Mouse (Mus musculus): ENCODE measurements around the gene Zfp324.

Gene Zfp324

DNA sequence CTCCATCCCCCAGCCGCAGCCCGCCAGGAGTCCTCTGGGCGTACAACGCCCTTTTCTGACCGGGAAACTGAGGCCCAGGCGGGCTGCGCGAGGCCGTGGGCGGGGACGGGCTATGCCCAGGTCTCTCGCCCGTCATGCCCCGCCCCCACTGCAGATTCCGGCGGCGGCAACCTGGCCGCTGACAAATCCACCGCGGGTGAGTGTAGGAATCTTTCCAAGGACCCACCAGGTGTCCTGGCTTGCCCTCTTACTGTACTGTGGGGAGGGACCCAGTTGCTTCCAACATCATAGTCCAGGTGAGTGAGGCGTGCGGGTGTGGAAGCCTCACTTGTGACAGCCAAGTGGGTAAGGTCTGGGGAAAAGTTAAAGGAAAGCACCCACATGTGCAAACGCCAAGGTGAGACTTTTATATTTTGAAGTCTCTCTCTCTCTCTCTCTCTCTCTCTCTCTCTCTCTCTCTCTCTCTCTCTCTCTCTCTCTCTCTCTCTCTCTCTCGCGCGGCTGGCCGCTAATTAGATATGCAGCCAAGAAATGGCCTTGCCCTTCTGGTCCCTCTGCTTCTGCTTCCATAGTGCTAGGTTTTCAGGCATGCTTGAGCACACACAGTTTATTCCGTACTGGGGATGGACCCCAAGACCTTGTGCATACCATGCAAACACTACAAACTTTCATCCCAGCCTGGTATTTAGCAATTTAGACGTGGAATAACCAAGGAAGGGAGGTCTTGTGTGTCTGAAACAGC is 637 bp downstream of the Zfp324 start:
- peak; percentile 50 to 57 for DNase-seq (ENCODE audit: low spot score in 2 of 2)

DNA sequence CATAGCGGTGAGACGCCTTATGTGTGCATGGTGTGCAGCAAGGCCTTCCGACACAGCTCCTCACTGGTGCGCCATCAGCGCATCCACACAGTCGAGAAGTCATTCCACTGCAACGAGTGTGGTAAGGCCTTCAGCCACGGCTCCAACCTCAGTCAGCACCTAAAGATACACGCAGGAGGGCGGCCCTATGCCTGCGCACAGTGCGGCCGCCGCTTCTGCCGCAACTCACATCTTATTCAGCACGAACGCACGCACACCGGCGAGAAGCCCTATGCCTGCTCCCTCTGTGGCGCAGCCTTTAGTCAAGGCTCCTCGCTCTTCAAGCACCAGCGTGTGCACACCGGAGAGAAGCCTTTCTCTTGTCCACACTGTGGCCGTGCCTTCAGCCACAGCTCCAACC is 5.3 kb downstream of the Zfp324 start:
- DNase-seq (ENCODE audit: low spot score in 2 of 2) = no peak

GRCm38 (mm10) chr7:12977682-12978389 is 12.2 kb downstream of the Zfp324 start, which contains the start of gene Zfp446:
Gene Zfp446 (plus strand): TSS chr7:12977848.
- peak; percentile 95 to 99 for DNase-seq (ENCODE audit: low spot score in 2 of 2)

GRCm38 (mm10) chr7:12978931-12979722 is 13.5 kb downstream of the Zfp324 start:
- DNase-seq (ENCODE audit: low spot score in 2 of 2) = no peak

DNA sequence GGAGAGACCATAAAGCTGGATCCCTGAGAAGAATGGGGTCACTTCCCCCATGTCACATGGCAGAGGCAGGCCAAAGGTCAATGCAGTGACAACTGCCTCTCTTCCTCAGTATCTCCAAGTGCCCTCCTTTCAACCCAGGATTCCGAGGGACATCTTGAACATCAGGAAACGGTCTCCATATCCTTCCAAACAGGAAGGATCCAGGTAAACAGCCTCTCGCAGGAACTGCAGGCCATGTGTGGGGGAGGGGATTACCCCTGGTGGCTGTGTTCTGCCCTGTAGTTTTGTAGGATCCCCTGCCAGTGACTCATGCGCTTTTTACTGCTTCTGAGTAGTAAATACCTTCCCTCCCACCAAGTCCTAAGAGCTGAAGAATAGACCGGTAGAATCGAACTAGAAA is 14.1 kb downstream of the Zfp324 start:
- no peak for DNase-seq (ENCODE audit: low spot score in 2 of 2)

DNA sequence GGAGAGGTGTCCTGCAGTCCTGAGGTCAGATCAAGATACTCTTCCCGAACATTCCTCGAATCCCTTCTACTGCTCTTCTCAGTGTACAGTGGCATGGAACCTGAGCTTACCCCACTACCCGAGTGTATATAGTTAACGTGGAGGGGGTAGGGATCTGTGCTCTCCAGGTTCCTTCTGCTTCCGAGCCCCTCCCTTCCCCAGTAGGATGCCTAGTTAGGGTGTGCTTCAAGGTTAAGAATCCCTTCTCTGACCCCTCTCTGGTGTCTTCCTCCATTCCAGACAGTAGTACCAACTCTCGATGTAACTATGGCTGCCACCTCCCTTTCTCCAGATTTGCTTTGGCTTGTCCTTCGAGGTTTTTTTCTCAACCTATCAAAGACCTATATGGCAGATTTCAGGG is 14.7 kb downstream of the Zfp324 start:
- DNase-seq (ENCODE audit: low spot score in 2 of 2) = no peak

DNA sequence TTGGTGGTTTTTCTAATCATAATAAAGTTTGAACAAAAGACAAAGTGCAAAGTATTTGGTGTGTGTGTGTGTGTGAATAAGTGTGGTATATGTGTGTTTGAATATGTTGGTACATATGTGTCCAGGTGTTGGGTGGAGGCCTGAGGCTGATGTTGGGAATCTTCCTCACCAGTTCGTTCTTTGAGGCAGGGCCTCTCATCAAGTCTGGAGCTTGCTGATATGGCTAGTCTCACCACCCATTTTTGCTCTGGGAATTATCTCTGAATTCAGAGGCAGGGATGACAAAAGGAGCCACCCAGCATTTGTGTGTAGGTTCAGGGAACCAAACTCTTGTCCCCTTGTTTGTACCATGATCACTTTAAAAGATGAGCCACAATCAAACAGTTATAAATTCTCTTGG is 20.1 kb downstream of the Zfp324 start:
- DNase-seq (ENCODE audit: low spot score in 2 of 2) = no peak

DNA sequence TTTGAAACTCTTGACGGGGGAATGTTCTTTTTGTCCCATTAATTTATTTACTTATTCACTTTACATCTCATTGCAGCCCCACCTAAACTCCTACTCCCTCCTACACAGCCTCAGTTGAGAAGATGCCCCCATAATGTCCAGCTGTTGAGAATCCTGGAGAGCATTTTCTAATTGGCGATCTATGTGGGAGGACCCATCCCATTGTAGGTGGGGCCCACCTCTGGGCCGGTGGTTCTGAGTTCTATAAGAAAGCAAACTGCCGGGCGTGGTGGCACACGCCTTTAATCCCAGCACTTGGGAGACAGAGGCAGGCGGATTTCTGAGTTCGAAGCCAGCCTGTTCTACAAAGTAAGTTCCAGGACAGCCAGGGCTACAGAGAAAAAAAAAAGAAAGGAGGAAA is 21.3 kb downstream of the Zfp324 start:
- no peak for DNase-seq (ENCODE audit: low spot score in 2 of 2)

DNA sequence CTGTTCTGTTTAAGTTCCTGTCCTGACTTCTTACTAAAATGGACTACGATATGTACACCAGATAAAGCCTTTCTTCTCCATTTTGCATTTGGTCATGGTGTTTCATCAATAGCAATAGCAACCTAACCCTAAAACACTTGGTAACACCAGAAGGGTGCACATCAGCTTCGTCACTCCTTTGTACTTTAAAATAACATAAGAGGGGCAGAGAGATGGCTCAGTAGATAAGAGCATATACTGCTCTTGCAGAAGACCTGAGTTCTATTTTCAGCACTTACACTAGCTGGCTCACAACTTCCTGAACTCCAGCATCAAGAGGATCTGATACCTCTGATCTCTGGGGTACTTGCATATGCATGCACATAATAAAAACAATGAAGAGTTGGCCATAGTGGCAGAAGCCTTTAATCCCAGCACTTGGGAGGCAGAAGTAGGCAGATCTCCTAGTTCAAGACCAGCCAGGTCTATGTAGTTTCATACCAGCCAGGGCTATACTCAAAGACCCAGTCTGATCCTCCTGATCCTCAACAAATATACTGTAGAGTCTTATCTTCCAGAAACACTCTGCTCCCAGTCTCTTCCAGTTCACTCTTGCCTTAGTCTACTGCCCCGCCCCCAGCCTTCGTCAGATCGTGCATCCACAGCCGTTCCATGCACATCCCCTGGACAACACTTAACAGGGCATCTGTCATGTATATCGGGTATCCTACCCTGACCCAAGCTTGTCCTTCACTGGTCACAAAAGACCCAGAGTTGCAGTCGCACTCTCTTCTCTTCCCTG is 22.0 kb downstream of the Zfp324 start:
- DNase-seq (ENCODE audit: low spot score in 2 of 2) = no peak

GRCm38 (mm10) chr7:12992222-12992621 is 26.6 kb downstream of the Zfp324 start:
- DNase-seq (ENCODE audit: low spot score in 2 of 2) = no peak

GRCm38 (mm10) chr7:12993148-12993547 is 27.5 kb downstream of the Zfp324 start:
- no peak for DNase-seq (ENCODE audit: low spot score in 2 of 2)

- no peak for DNase-seq (ENCODE audit: low spot score in 2 of 2)
Measured at GRCm38 (mm10) chr7:12995862-12996261, 30.2 kb downstream of the Zfp324 start.

DNA sequence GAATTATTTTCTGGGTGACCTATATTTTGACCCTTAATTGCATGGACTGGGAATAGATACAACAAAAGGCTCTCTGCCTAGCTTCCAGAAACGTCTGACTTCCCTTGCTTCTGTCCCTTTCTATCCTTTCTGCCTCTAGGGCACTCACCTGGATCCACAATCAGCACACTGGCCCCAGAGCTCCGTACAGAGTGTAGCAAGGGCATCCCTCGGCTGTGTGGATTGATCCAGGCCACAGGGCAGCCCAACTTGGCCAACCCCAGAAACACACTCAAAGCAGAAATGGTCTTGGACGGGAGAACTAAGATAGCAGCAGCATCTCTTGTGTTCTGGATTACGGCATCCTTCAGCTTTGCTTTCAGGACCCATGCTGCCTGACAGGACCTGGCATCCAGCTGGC is 31.6 kb downstream of the Zfp324 start:
- DNase-seq (ENCODE audit: low spot score in 2 of 2) = no peak

DNA sequence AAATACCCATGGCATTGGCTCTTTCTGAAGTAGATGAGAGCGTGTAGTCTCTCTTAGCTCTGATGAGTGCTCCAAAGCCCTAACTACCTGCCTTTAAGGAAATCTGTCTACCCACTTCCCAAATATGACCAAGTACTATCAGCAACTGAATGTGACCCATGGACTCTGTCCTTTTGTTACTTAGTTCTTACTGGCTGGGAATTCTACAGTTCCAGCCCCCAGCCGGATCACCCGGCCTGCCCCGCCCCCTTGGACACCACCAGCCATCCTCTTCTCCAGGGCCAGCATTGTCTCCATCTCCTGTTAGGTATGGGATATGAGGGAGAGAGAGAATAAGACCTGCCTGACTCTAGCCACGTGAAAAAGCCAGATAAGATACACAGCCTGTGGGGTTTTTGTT is 32.4 kb downstream of the Zfp324 start, which contains the start of gene Slc27a5:
TSS of gene Slc27a5 (minus strand) at position 140 of the 400 bp plus-strand sequence.
- no peak for DNase-seq (ENCODE audit: low spot score in 2 of 2)

GRCm38 (mm10) chr7:12998851-12999250 is 33.2 kb downstream of the Zfp324 start, which contains the start of gene Trim28:
Gene Trim28 (plus strand): TSS chr7:12999114.
- DNase-seq (ENCODE audit: low spot score in 2 of 2) = no peak

DNA sequence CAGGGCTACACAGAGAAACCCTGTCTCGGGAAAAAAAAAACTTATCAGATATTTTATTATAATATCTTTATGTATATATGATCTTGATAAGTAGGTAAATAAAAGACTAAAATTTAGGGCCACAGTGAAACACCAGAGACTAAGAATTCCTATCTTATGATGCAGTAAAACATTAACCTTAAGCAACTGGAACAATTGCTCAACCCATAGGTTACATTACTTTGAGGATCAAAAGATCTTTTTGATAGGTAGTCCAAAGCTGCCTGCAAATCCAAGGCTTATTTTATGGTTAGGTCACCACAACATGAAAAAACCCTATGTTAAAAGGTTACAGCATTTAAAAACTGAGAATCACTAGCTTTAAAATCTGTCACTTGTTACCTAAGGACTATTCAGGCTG is 35.9 kb downstream of the Zfp324 start:
- no peak for DNase-seq (ENCODE audit: low spot score in 2 of 2)

GRCm38 (mm10) chr7:13003380-13003779 is 37.7 kb downstream of the Zfp324 start:
- DNase-seq (ENCODE audit: low spot score in 2 of 2) = no peak

DNA sequence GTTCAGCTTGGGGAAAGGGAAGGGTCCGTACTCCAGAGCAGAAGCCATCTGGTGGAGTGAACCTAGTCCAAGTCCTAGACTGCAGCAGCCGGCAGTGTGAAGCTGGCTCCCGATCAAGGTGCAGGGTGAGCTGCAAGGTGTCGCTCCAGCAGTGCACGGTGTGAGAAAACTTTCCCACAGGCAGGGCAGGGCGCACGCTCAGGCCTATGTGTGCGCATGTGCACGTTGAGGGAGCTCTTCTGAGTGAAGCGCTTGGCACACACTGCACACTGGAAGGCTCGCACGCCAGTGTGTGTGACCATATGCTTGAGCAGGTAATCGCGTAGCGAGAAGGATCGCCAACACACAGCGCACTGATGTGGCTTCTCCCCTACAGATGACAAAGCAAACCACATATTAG is 40.4 kb downstream of the Zfp324 start:
- DNase-seq (ENCODE audit: low spot score in 2 of 2) = no peak

DNA sequence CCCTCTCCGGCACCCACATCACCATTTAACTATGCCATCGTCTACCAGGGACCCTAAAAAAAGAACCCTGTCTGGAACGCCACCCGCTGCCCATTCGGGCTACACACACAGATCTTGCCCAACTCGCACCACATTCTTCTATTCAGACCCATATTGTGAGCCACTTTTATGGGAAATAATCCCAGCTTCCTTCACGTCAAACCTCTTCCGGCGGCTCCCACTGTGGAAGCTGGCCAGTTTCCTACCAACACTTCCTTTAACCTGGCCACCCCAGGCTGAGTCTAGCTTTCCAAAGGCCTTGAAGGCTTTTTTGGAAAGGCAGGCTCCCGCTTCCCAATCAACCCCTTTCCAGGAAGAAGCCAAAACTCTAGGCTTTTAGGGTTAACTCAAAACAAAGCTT is 40.9 kb downstream of the Zfp324 start:
- no peak for DNase-seq (ENCODE audit: low spot score in 2 of 2)

DNA sequence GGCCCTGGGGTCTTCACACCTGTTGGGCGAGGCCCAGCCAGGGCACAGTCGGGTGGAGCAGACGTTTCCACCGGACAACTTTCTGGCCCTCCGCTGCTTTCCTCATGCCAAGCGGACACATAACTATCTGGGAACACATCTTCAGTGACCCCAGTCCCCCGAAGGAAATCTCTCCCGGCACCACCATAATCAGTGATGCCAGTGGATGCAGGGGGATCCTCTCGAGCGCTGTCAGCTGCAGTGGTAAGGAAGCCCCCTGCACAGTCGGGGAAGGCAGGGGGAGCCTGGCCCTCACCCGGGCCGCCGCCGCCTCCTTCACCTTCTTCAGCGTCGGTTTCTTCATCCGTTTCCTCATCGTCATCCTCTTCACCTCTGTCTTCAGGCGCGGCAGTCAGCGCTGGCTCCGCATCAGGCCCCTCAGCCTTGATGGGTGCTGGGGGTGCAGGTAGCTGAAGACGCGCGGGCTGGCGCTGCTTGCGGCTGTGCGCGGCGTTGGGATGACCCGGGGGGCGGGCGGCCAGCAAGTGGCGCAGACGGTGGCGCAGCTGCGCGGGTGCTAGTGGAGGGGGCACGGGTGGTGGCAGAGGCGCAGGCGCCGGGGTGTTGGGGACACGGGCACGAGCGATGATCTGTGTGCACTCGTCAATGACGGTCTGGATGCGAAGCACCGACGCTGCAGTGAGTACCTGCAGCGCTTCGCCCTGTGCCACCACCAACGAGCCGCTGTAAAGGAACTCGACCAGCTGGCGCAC is 41.9 kb downstream of the Zfp324 start:
- no peak for DNase-seq (ENCODE audit: low spot score in 2 of 2)

Measured in urinary bladder, postnatal 36 days (tissue).